Mouse (Mus musculus) ES-E14 (cell line): ENCODE results near the gene Tk1. TPM values are rescaled to one million over a fixed set of nuclear protein-coding genes. Genes with fewer than 3 reads are reported as not detected.
A peak's percentile ranks its signal among the peaks of the same experiment; 100 is the strongest.

Source experiments
- DNase-seq: peaks from one replicate; pipeline ENCODE4 v3.0.0-alpha.2; 2013; ENCODE audit warnings: low read depth, low spot score
- H3K27ac ChIP-seq: 2 replicates; pipeline ENCODE4 v1.5.1; 2012; ENCODE audit warnings: low read depth, mild to moderate bottlenecking, low read length, moderate library complexity, mixed read lengths; ENCODE audit not compliant: poor library complexity, insufficient read depth, severe bottlenecking
- H3K36me3 ChIP-seq: 2 replicates; pipeline ENCODE4 v1.6.1; 2012; ENCODE audit warnings: mild to moderate bottlenecking, low read length, moderate library complexity, mixed read lengths; ENCODE audit not compliant: control insufficient read depth, poor library complexity, insufficient read depth, severe bottlenecking
- H3K4me1 ChIP-seq, 2 experiments: fragments of 150-350 bp in 1 of 2; sonication (generic) in 1 of 2; 2 replicates each; pipeline ENCODE4 v1.6.1; 2012; ENCODE audit warnings: low read length in 2 of 2, mild to moderate bottlenecking in 1 of 2, mixed read lengths in 1 of 2; ENCODE audit not compliant: control insufficient read depth in 2 of 2, insufficient read depth in 2 of 2, poor library complexity in 1 of 2
- H3K4me3 ChIP-seq, 2 experiments: fragments of 150-350 bp in 1 of 2; sonication (generic) in 1 of 2; 2 replicates each; pipeline ENCODE4 v1.5.1; 2012; ENCODE audit warnings: low read length in 2 of 2, low read depth in 1 of 2, mild to moderate bottlenecking in 1 of 2, mixed read lengths in 1 of 2; ENCODE audit not compliant: insufficient read depth in 1 of 2, poor library complexity in 1 of 2, severe bottlenecking in 1 of 2
- H3K9ac ChIP-seq: 2 replicates; pipeline ENCODE4 v1.6.1; 2012; ENCODE audit warnings: low read depth, mild to moderate bottlenecking, low read length, mixed read lengths; ENCODE audit not compliant: poor library complexity, insufficient read depth, severe bottlenecking
- H3K9me3 ChIP-seq: fragments of 150-350 bp; sonication (generic); 2 replicates; pipeline ENCODE4 v1.6.1; 2012; ENCODE audit warnings: low read depth, mild to moderate bottlenecking, low read length; ENCODE audit not compliant: control insufficient read depth, insufficient read depth
- CHD2 ChIP-seq: IDR thresholded peaks from 2 replicates; pipeline ENCODE4 v1.6.1; 2014; ENCODE audit warnings: mild to moderate bottlenecking, low read depth, low read length, inconsistent platforms
- HCFC1 ChIP-seq: IDR thresholded peaks from 2 replicates; pipeline ENCODE4 v1.6.1; 2012; ENCODE audit warnings: low read length, inconsistent platforms, borderline replicate concordance; ENCODE audit not compliant: insufficient read depth
- MAFK ChIP-seq: IDR thresholded peaks from 2 replicates; pipeline ENCODE4 v1.6.1; 2014; ENCODE audit warnings: mild to moderate bottlenecking, low read depth, low read length, inconsistent platforms; ENCODE audit not compliant: insufficient read depth
- ZC3H11A ChIP-seq: IDR thresholded peaks from 2 replicates; pipeline ENCODE4 v1.6.1; 2012; ENCODE audit warnings: low read depth, mild to moderate bottlenecking, inconsistent platforms, low read length, borderline replicate concordance
- ZNF384 ChIP-seq: IDR thresholded peaks from 2 replicates; pipeline ENCODE4 v1.6.1; 2012; ENCODE audit warnings: low read depth, low read length, inconsistent platforms
- in situ Hi-C, 2 experiments: fragments of 600-800 bp; cut with MboI; formaldehyde crosslinking; loops; one replicate each; pipeline ENCODE4 v1.15.1; 2025; ENCODE audit warnings: low sequenced_read_pairs in 2 of 2, inconsistent platforms in 1 of 2; ENCODE audit not compliant: unreplicated experiment in 2 of 2
- total RNA-seq: library from RNA; depleted of rRNA; stranded (reverse); fragments of 300-350 nt; gene quantifications from 2 replicates; pipeline ENCODE4 v1.2.3, GENCODE M21; 2012

Tk1 gene
- total RNA-seq, 1 experiment: 89.3 TPM

- no peaks in the 10 kb centered on the region for H3K36me3 ChIP-seq
- no peak for TF ChIP-seq CHD2
- TF ChIP-seq HCFC1: no peak
- TF ChIP-seq ZNF384: no peak
- no peak for TF ChIP-seq ZC3H11A
- no peak for TF ChIP-seq MAFK
- no peak within 1 kb of the TSS for H3K4me3 ChIP-seq
- no peak within 1 kb of the TSS for H3K27ac ChIP-seq
- no peak within 1 kb of the TSS for H3K9ac ChIP-seq
- H3K4me1 ChIP-seq: peaks cover 0 to 14% of the 10 kb centered on the region in 2 experiments; a peak in 1 of 4 replicates
- H3K9me3 ChIP-seq: no peaks in the 10 kb centered on the region
- DNase-seq: no peak
- in situ Hi-C loops: no loop called here
These were observed 28.3 kb downstream of the Tk1 start, which contains the start of gene 6030468B19Rik for GRCm38 (mm10) chr11:117797511-117798159. Gene 6030468B19Rik, plus strand, starts transcription at chr11:117797660.

- TF ChIP-seq MAFK: no peak
- TF ChIP-seq HCFC1: no peak
- no peak for TF ChIP-seq ZC3H11A
- Histone ChIP-seq H3K27ac (no peak overlapping the region), H3K4me3 (no peak overlapping the region), H3K4me1 (peaks cover 0 to 19% of the 10 kb centered on the region in 2 experiments; a peak in 1 of 4 replicates), H3K9ac (no peak overlapping the region), H3K9me3 (no peaks in the 10 kb centered on the region), H3K36me3 (no peaks in the 10 kb centered on the region)
- in situ Hi-C loops: no loop called here
- no peak for DNase-seq
These were observed 28.9 kb downstream of the Tk1 start for GRCm38 (mm10) chr11:117796954-117797353.

GRCm38 (mm10) chr11:117794035-117794551 is 31.8 kb downstream of the Tk1 start:
- TF ChIP-seq ZNF384 (no peak), MAFK (no peak), HCFC1 (no peak), ZC3H11A (no peak), CHD2 (no peak)
- H3K4me1 ChIP-seq: peaks cover 4 to 33% of the 10 kb centered on the region in 2 experiments; a peak in 2 of 4 replicates

GRCm38 (mm10) chr11:117792281-117792888 is 33.5 kb downstream of the Tk1 start:
- in situ Hi-C loops: no loop called here
- no peak for TF ChIP-seq MAFK
- no peak for TF ChIP-seq HCFC1
- no peak for TF ChIP-seq ZC3H11A
- TF ChIP-seq ZNF384: no peak
- TF ChIP-seq CHD2: no peak
- Histone ChIP-seq H3K27ac (no peak overlapping the region), H3K4me1 (peaks cover 4 to 23% of the 10 kb centered on the region in 2 experiments; a peak in 2 of 4 replicates), H3K4me3 (peak overlapping the region; percentile 37 to 60), H3K9me3 (no peaks in the 10 kb centered on the region), H3K36me3 (no peaks in the 10 kb centered on the region), H3K9ac (peak overlapping the region; percentile 41; the same call in 1 of the 2 replicates)
- DNase-seq: peak; percentile 92

More at GRCm38 (mm10) chr11:117794035-117794551, 31.8 kb downstream of the Tk1 start:
- Histone ChIP-seq H3K9me3 (no peaks in the 10 kb centered on the region), H3K9ac (no peak overlapping the region), H3K27ac (no peak overlapping the region), H3K4me3 (no peak overlapping the region), H3K36me3 (no peaks in the 10 kb centered on the region)
- no peak for DNase-seq
- in situ Hi-C loops: no loop called here
